Mouse (Mus musculus) T-helper 2 cell (primary cell): Measurements from ENCODE around the gene Adgrf1.
"Not testable (repeated sequence)": the region's sequence is repeated elsewhere in the genome, so short reads cannot be mapped to it uniquely, and the experiment has no call there.

Experiments
- in situ Hi-C: fragments of 300-600 bp; cut with MboI, MseI; formaldehyde crosslinking; loops from one replicate; pipeline ENCODE4 v1.15.1; 2025; ENCODE audit warnings: high pct_unique_total_duplicates

Adgrf1 gene

DNA sequence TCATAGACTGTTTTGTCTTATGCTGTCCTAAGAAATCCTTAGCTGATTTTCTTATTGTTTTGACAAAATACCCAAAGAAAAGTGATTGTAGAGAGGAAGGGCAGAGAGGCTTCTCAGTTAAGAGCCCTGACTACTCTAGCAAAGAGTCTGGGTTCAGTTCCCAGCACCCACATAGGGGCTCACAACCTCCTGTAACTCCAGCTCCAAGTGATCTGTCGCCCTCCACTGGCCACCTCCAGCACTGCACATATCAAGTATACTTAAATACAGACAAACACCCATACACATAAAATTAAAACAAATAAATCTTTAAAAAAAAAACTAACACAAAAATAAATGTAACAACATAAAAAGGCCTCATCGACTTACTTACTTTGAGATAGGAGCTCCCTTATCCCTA, 3.5 kb upstream of the Adgrf1 start:
- in situ Hi-C loops, result no loop called here

DNA sequence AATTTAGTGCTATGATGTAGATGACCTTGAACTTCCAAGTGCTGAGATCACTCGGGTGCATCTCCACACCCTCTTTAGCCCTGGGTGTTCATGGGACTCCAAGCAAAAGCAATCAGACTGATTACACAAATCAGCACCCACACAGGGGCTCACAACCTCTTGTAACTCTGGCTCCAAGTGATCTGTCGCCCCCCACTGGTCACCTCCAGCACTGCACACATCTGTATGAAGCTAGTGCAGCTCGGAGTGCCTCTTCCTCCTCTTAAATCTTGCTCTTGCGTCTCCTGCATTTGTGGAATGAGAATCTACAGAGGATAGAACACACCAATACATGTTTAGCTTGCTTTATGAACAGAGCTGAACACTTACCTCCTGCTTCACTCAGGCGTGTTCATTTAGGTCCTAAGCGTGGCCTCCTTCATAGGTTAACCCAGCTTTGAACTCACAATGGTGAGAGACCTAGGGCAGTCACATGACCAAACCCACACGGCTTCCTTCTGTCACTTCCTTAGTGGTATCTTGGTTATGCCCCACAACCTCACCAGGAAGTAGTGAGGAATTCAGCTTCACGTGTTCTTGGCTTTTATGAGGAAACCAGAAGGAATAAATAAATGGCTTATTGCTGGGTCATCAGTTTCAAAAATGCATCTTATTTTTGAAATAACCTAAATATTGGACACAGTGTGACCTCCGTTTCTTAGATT, 2.9 kb upstream of the Adgrf1 start:
- in situ Hi-C loops, result no loop called here

DNA sequence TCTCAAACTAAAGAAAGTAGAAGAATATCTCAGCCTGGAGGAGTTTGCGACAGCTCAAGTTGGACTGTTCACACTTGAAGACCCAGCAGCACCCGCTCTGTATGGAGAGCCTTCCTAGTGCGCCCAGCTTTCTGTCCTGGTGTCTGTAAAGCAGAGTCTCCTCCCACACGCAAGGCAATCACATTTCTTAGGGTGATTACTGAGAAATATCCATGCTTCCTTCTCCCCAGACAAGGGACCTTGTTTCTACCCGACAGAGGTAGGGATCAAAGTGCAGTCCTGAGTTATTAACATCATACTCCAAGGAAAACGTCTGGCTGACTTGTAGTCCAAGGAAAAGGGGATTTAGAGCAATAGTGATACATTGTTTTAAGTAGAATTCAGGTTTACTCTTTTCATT, 6.1 kb downstream of the Adgrf1 start:
- in situ Hi-C loops, result no loop called here

DNA sequence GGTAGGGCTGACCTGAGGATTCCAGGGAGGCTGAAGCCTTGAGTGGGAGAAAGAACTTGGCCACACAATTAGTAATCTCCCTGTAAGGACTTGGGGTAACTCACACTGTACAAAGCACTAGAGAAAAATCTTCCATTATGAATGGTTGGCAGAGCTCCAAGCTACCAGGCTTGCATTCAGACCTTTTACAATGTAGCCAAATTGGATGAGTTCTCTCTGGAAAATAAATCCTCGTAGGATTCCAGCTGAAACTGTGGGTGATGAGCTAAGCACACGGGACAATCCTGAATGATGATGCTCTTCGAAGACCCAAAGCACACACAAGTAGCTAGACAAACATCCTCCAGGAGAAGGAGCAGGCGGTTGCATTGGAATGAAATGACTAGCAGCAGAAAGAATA, 7.1 kb downstream of the Adgrf1 start:
- in situ Hi-C loops, result no loop called here

DNA sequence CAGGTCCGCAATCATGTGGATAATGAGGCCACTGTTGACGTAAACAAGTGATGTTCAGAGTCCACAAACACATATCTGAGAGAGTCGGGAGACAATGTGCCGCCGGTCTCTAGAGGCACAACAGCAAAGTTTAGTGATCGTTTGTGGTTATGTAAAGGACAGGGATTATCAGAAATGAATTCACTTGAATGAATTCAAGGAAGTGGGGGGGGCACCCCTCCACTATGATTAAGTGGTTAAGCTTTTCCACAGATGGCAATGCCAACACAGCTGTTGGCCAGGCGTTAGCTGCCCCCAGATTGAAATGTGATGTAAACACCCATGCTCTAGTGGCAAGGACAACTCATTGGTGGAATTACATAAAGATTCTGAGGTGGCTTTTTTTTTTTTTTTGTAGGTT, 9.5 kb downstream of the Adgrf1 start:
- in situ Hi-C loops, result no loop called here

DNA sequence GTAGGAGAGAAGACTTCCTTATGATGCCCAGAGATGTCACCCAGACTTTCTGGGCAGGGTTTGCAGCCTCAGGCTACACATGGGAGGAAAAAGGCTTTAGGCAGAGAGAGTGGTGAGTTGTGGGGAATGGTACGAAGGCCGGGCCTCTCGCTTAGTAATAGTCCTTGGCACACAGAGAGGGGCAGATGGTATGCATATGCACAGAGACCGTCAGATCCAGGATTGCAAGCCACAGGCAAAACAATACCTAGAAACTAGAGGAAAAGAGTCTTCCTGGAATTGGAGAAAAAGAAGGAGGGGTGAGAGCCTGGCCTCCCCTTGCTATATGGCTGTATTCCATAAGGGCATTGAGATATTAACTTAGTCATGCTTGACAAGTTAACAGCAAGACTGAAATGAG, 12.2 kb downstream of the Adgrf1 start:
- in situ Hi-C loops, result no loop called here

DNA sequence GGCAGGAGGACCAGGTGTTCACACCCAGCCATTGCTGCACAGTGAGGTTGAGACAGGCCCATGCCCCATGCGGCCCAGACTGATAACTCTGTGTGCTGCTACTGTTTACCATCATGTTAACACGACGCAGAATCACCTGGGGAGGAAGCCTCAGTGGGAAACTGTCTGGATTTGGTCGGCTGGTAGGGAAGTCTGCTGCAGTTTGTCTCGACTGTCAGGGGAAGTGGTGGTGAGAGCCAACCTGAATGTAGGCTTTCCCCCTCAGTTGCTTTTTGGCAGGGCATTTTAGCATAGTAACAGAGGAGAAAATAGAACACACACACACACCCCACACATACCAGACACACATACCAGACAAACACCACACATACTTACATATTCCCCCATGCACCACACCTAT, 12.7 kb downstream of the Adgrf1 start:
- in situ Hi-C loops, result no loop called here

DNA sequence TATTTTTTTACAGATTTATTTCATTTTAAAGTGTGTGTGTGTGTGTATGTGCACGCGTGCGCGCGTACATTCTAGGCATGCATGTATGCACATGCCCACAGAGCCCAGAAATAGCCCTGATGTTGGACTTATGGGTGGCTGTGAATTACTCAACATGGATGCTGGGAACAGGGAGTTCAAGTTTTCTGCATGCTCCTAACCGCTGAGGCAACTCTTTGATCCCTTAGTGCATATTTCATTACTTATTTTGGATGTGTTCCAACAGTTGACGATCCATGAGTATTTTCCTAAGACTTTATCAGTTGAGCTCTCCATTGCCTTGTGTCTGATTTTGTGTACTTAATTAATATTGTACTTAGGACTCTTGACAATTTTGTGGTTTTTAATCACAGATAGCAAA, 29.4 kb downstream of the Adgrf1 start:
- in situ Hi-C loops, result no loop called here

- in situ Hi-C loops, result no loop called here
Measured at GRCm38 (mm10) chr17:43325986-43326671, 56.0 kb downstream of the Adgrf1 start.

DNA sequence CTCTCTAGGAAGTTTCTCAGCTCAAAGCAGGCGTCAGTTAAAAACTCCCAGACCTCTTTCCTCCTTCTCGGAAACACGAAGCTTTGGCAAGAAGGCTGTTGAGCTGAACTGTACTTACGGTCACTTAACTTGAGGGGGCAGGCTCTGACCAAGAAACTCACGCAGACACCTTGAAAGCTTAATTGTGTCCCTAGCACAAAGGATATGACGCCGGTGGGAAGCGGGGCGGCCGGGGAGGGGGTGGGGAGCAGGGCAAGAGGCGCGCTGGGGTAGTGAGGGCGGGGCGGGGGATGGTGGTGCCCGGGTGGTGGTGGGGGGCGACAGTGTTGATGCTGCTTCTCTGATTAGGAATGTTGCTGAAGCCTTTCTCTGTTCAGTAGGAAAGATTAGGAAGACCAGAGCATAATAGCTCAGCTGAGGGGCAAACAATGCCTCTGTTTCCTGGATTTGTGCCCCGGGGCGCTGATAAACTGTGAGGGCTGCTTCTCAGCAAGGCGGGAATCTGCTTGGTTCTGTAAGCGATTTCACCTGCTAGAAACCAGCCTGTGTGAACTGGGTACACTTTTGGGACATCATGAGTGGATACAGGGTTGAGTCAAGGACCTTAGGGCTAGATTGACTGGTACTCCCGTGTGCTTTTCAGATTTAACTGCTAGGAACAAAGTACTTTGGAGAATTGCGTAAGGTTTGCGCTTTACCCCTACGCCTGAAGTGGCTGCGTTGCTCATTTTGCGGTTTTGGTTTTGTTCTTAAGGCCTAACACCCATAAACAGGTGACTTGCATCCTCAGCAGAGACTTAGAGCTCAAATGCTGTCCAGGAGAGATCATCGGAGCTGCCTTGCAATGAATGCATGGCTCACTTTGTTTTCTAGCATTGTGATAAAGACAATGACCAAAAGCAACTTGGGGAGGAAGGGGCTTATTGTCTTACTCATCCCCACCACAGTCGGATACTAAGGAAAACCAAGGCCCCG, 56.9 kb downstream of the Adgrf1 start:
- in situ Hi-C loops, result no loop called here

DNA sequence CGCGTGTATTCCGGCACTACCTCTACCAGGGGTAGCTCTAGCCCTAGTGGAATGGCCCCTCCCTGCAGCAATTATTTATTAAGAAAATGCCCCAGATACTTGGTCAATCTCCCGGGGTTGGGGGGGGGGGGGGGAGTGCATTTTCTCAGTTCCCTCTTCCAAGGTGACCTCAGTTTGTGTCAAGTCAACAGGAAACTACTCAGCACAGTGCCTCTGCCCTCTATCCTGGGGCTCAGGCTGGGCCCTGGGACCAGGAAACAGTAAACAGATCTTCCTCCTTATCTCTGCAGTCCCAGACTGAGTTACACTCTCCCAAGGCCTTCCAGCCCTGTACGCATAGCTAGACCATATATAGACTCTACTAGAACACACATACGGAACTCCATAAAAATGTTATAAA, 57.7 kb downstream of the Adgrf1 start:
- in situ Hi-C loops, result no loop called here

DNA sequence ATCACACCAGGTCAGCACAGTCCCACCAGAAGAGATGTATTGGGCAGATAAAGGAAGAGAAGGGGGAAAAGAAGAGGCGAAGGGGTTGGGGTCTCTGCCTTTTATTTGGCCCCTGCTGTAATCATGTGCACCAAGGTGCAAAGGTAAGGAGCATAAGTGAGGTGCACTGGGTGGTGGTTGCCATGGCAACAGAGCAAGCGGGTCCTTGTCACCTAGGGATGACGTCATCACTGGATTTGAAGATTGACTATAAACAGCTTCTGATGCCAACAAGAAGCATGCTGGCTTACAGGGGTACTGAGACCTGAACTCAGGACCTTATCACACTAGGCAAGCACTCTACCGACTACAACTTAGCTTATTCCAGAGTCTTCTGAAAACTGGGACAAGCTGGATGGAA, 59.1 kb downstream of the Adgrf1 start:
- in situ Hi-C loops, result no loop called here

GRCm38 (mm10) chr17:43329761-43330183, 59.6 kb downstream of the Adgrf1 start:
- in situ Hi-C loops, result no loop called here

- in situ Hi-C loops, result no loop called here
Measured at GRCm38 (mm10) chr17:43332686-43333085, 62.6 kb downstream of the Adgrf1 start.

DNA sequence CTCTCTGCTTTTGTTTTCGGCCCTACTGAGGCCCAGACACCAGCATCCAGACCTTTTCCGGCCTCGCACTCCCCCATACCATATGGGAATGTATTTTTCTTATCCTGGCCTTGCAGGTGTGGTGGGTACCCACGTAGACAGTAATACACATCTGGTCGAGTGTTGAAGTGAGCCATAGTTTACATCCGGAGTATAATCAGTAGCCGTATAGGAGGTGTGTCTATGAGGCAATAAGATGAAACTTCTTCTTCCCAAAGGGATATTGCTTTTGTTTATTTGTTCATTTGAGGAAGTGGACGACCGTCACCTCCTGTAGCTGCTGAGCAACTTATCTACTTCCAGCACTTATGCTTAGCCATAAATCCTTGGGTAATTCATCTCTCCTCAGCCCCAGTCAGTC, 63.9 kb downstream of the Adgrf1 start:
- in situ Hi-C loops, result no loop called here

DNA sequence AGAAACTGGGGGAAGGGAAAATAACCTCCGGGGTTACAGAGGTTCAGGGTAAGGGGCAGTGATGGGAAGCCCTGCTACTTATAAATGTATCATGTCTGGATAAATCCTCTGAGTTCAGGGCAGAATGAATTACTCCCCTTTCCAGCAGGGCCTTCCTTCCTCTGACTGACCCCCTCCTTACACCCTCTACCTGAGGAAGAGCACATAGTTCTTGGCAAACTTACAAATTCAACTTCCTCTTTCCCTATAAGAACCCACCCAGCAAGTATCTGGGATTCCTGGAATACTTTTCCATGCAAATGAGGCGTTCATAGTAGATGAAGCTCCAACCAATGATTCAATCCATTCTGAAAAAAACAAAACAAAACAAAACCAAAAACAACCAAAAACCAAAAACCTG, 67.5 kb downstream of the Adgrf1 start:
- in situ Hi-C loops, result no loop called here

- in situ Hi-C loops, result no loop called here
Measured at GRCm38 (mm10) chr17:43338279-43338678, 68.2 kb downstream of the Adgrf1 start.

DNA sequence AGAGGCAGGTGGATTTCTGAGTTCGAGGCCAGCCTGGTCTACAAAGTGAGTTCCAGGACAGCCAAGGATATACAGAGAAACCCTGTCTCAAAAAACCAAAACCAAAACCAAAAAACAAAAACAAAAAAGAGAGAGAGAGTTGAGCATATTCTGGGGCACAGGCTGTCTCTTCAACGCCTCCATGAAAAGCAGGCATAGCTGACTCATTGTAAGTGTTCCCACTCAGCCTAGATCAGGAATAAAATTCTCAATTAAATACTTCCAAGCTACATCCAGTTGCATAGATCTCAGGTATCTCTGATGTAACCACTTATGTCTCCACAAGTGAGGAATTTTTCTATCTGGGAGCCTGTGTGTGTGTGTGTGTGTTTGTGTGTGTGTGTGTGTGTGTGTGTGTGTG, 76.4 kb downstream of the Adgrf1 start:
- in situ Hi-C loops, result not testable (repeated sequence)

DNA sequence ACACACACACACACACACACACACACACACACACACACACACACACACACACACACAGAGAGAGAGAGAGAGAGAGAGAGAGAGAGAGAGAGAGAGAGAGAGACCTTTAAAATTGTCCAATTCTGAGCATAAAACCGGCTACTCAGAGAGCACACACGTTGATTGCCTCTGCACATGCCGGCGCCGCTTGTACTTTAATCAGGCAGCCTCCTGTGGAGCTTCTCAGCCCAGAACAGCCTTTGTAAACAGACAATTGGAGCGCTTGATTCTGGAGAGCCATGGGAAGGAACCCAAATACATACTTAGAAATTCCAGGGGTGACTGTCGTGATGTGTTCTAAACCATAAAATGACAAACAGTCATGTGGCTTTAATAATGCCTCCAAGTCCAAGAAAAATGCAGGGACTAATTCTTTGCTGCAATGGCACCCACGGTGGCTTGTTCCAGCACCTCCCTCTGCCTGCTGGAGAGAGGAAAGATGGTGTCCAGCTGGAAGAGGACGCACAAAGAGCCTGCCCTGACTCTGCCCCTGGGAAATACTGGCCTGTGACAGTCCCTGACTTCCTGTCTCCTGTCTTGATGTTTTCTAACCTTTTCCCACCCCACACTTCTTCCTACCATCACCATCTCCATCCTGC, 87.9 kb downstream of the Adgrf1 start:
- in situ Hi-C loops, result loop anchor here (5.0 kb wide), 1 partner anchor 34 kb away; no protein-coding TSS in a partner anchor

GRCm38 (mm10) chr17:43359826-43360619, 89.9 kb downstream of the Adgrf1 start, which contains the start of gene Adgrf5:
Gene Adgrf5 (plus strand): TSS chr17:43360451.
- in situ Hi-C loops, result loop anchor here (5.0 kb wide), 1 partner anchor 32 kb away; no protein-coding TSS in a partner anchor

- in situ Hi-C loops, result no loop called here
Measured at GRCm38 (mm10) chr17:43361021-43361420, 90.9 kb downstream of the Adgrf1 start.
